Mouse (Mus musculus): Measurements from ENCODE around the gene Onecut3. TPM values are rescaled to one million over a fixed set of nuclear protein-coding genes. Genes with fewer than 3 reads are reported as not detected.
A peak's percentile ranks its signal among the peaks of the same experiment; 100 is the strongest.

Gene Onecut3
- polyA plus RNA-seq, 1 experiment from 2014 or later, result not detected

DNA sequence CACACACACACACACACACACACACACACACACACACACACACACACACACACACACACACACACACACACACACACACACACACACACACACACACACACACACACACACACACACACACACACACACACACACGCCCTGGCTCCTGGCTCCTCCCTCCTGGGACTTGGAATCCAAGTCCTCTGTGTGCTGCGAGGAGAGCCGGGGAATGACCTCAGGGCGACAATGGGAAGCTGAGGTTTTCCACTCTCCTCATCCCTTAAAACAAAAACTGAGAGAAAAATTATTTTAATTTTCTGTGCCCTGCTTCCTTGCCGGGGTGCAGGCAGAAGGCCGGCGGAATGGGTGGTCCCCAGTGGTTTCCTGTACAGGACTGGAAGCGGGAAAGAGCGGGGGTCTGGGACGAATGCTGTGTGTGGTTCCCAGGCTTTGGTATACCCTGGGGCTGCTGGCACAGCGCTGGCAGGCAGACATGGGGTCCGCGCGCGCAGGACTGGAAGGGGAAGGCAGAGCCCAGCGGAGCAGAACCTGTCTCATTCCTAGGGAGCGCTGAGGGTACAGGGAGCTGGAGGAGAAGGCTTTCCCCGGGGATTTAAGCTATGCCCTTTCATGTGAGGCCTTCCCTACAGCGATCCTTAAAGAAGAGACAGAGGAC lies 30.1 kb upstream of the Onecut3 start:
- Histone ChIP-seq H3K4me1 (replicated peaks) (no peaks in the 10 kb centered on the region), H3K9ac (no peak overlapping the region), H3K4me2 (no peak overlapping the region), H3K36me3 (replicated peaks) (no peaks in the 10 kb centered on the region), H3K27ac (replicated peaks) (no peak overlapping the region), H3K27me3 (peaks cover 93% of the 10 kb centered on the region), H3K4me3 (replicated peaks) (no peak overlapping the region), H3K9me3 (replicated peaks) (no peaks in the 10 kb centered on the region)
- ATAC-seq (ENCODE audit: insufficient read depth), result no peak
- 15% methylated on average over 19 of the region's 19 CpGs for WGBS (ENCODE audit: insufficient replicate concordance)

GRCm38 (mm10) chr10:80465066-80465465 lies 29.6 kb upstream of the Onecut3 start:
- Histone ChIP-seq H3K27me3 (peaks cover 95% of the 10 kb centered on the region), H3K27ac (replicated peaks) (no peak overlapping the region), H3K4me2 (no peak overlapping the region), H3K4me1 (replicated peaks) (no peaks in the 10 kb centered on the region), H3K4me3 (replicated peaks) (no peak overlapping the region), H3K9ac (no peak overlapping the region), H3K36me3 (replicated peaks) (no peaks in the 10 kb centered on the region), H3K9me3 (replicated peaks) (no peaks in the 10 kb centered on the region)
- ATAC-seq (ENCODE audit: insufficient read depth), result no peak
- WGBS (ENCODE audit: insufficient replicate concordance), result 49% methylated on average over 5 of the region's 5 CpGs

GRCm38 (mm10) chr10:80475290-80475959 lies 19.2 kb upstream of the Onecut3 start:
- Histone ChIP-seq H3K9ac (peak overlapping the region; percentile 52; the same call in 1 of the 2 replicates), H3K27ac (replicated peaks) (peak overlapping the region; percentile 85), H3K4me3 (replicated peaks) (peak overlapping the region; percentile 68), H3K36me3 (replicated peaks) (no peaks in the 10 kb centered on the region), H3K4me2 (peak overlapping the region; percentile 88), H3K9me3 (replicated peaks) (no peaks in the 10 kb centered on the region), H3K27me3 (peaks cover 80% of the 10 kb centered on the region), H3K4me1 (replicated peaks) (peaks cover 35% of the 10 kb centered on the region)
- 1% methylated on average over 58 of the region's 58 CpGs for WGBS (ENCODE audit: insufficient replicate concordance)
- peak; percentile 87 for ATAC-seq (ENCODE audit: insufficient read depth)

GRCm38 (mm10) chr10:80478531-80478930 lies 16.1 kb upstream of the Onecut3 start:
- H3K36me3 ChIP-seq (replicated peaks), result no peaks in the 10 kb centered on the region
- H3K4me1 ChIP-seq (replicated peaks), result peaks cover 42% of the 10 kb centered on the region
- peaks cover 78% of the 10 kb centered on the region for H3K27me3 ChIP-seq
- WGBS (ENCODE audit: insufficient replicate concordance), result 64% methylated on average over 5 of the region's 5 CpGs
- H3K4me3 ChIP-seq (replicated peaks), result no peak overlapping the region
- no peak for ATAC-seq (ENCODE audit: insufficient read depth)
- H3K9me3 ChIP-seq (replicated peaks), result no peaks in the 10 kb centered on the region
- no peak overlapping the region for H3K4me2 ChIP-seq
- no peak overlapping the region for H3K27ac ChIP-seq (replicated peaks)
- no peak overlapping the region for H3K9ac ChIP-seq

GRCm38 (mm10) chr10:80481002-80481401 lies 13.6 kb upstream of the Onecut3 start:
- Histone ChIP-seq H3K4me2 (no peak overlapping the region), H3K27ac (replicated peaks) (no peak overlapping the region), H3K9me3 (replicated peaks) (no peaks in the 10 kb centered on the region), H3K4me1 (replicated peaks) (peaks cover 23% of the 10 kb centered on the region), H3K27me3 (peaks cover 87% of the 10 kb centered on the region), H3K36me3 (replicated peaks) (no peaks in the 10 kb centered on the region), H3K4me3 (replicated peaks) (no peak overlapping the region), H3K9ac (no peak overlapping the region)
- ATAC-seq (ENCODE audit: insufficient read depth), result peak; percentile 58
- WGBS (ENCODE audit: insufficient replicate concordance), result 20% methylated on average over 5 of the region's 5 CpGs

GRCm38 (mm10) chr10:80486862-80487379 lies 7.7 kb upstream of the Onecut3 start:
- no peaks in the 10 kb centered on the region for H3K36me3 ChIP-seq (replicated peaks)
- peaks cover 95% of the 10 kb centered on the region for H3K27me3 ChIP-seq
- no peak overlapping the region for H3K27ac ChIP-seq (replicated peaks)
- no peak for ATAC-seq (ENCODE audit: insufficient read depth)
- no peaks in the 10 kb centered on the region; the same call in 1 of the 2 replicates for H3K9me3 ChIP-seq (replicated peaks)
- H3K4me2 ChIP-seq, result no peak overlapping the region
- WGBS (ENCODE audit: insufficient replicate concordance), result 53% methylated on average over 7 of the region's 7 CpGs
- H3K4me3 ChIP-seq (replicated peaks), result no peak overlapping the region
- no peak overlapping the region for H3K9ac ChIP-seq
- H3K4me1 ChIP-seq (replicated peaks), result no peaks in the 10 kb centered on the region

DNA sequence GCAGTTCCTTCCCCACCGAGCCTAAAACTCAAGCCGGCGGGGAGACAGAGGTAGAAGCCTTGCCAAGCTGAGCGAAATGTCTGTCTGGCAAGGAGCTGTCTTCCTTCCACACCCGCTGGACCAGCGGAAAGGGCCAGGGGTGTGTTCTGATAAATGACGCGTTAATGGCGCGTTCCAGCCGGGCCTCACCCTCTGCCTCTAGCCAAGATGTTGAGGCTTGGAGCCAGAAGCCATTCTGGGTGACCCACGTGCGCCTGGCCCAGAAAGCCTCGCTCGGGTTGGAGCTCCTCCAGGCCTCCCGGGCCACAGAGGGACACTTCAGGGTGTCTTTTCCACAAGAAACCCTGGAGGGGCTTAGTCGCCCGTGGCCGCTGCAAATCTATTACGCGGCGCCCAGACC lies 4.6 kb upstream of the Onecut3 start:
- H3K9ac ChIP-seq, result no peak overlapping the region
- H3K27me3 ChIP-seq, result peaks cover 97% of the 10 kb centered on the region
- H3K36me3 ChIP-seq (replicated peaks), result no peaks in the 10 kb centered on the region
- peaks cover 8% of the 10 kb centered on the region for H3K4me1 ChIP-seq (replicated peaks)
- WGBS (ENCODE audit: insufficient replicate concordance), result 2% methylated on average over 22 of the region's 22 CpGs
- ATAC-seq (ENCODE audit: insufficient read depth), result no peak
- no peaks in the 10 kb centered on the region; the same call in 1 of the 2 replicates for H3K9me3 ChIP-seq (replicated peaks)
- no peak overlapping the region for H3K27ac ChIP-seq (replicated peaks)
- H3K4me3 ChIP-seq (replicated peaks), result no peak overlapping the region
- no peak overlapping the region for H3K4me2 ChIP-seq

GRCm38 (mm10) chr10:80495901-80496300 lies 1.3 kb downstream of the Onecut3 start:
- H3K4me1 ChIP-seq (replicated peaks), result peaks cover 22% of the 10 kb centered on the region
- no peaks in the 10 kb centered on the region for H3K36me3 ChIP-seq (replicated peaks)
- peaks cover 100% of the 10 kb centered on the region for H3K27me3 ChIP-seq
- no peak for ATAC-seq (ENCODE audit: insufficient read depth)
- H3K9me3 ChIP-seq (replicated peaks), result no peaks in the 10 kb centered on the region
- H3K27ac ChIP-seq (replicated peaks), result no peak overlapping the region
- under 1% methylated on average over 35 of the region's 35 CpGs for WGBS (ENCODE audit: insufficient replicate concordance)
- H3K4me3 ChIP-seq (replicated peaks), result peak overlapping the region; percentile 26; the same call in 1 of the 2 replicates
- H3K9ac ChIP-seq, result no peak overlapping the region
- peak overlapping the region; percentile 58 for H3K4me2 ChIP-seq

DNA sequence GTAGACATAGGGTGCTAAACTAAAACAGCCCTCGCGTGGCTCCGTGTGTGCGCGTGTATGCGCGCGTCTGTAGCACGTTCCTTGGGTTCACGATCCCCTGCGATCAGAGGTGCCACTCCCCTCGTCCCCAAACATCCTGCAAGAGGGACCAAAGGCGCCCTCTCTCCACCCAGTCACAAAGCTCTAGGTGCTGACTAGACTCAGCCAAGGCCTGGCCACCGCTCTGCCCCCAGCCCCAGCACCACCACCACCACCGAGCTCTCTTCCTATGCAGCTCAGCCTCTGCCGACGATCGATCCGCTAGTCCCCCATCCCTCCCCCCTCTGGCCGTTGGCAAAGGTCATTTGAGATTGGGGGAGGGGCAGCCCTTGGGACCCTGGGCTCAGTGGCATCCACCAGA lies 1.8 kb downstream of the Onecut3 start:
- Histone ChIP-seq H3K4me1 (replicated peaks) (peaks cover 22% of the 10 kb centered on the region), H3K27ac (replicated peaks) (no peak overlapping the region), H3K4me2 (peak overlapping the region; percentile 58), H3K4me3 (replicated peaks) (no peak overlapping the region), H3K36me3 (replicated peaks) (no peaks in the 10 kb centered on the region), H3K9me3 (replicated peaks) (no peaks in the 10 kb centered on the region), H3K9ac (no peak overlapping the region), H3K27me3 (peaks cover 100% of the 10 kb centered on the region)
- ATAC-seq (ENCODE audit: insufficient read depth), result no peak
- WGBS (ENCODE audit: insufficient replicate concordance), result 2% methylated on average over 20 of the region's 20 CpGs

DNA sequence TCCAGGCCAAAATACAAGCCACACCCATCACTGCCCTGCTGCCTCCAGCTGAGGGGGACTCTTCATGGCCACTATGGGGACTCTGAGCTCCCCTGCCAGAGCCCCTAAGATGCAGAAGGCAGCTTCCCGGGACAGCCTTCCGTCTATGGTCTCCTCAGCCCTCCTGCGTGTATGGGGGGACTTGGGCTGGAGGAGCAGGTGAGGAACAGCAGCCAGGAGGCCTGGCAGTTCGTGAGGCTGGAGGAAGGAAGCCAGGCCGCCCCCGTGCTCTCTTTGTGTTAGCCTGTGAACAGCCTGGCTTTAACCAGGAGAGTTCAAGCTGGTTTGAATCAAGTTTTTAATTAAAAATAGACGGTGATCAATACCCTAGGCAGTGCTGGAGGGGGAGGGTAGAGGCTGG lies 7.7 kb downstream of the Onecut3 start:
- Histone ChIP-seq H3K4me2 (no peak overlapping the region), H3K27me3 (peaks cover 98% of the 10 kb centered on the region), H3K4me1 (replicated peaks) (peaks cover 14% of the 10 kb centered on the region), H3K9me3 (replicated peaks) (no peaks in the 10 kb centered on the region), H3K27ac (replicated peaks) (no peak overlapping the region), H3K4me3 (replicated peaks) (no peak overlapping the region), H3K9ac (no peak overlapping the region), H3K36me3 (replicated peaks) (no peaks in the 10 kb centered on the region)
- WGBS (ENCODE audit: insufficient replicate concordance), result 4% methylated on average over 7 of the region's 7 CpGs
- ATAC-seq (ENCODE audit: insufficient read depth), result no peak

- no peak overlapping the region for H3K27ac ChIP-seq (replicated peaks)
- H3K9ac ChIP-seq, result no peak overlapping the region
- peaks cover 15% of the 10 kb centered on the region for H3K4me1 ChIP-seq (replicated peaks)
- H3K27me3 ChIP-seq, result peaks cover 98% of the 10 kb centered on the region
- no peak for ATAC-seq (ENCODE audit: insufficient read depth)
- H3K36me3 ChIP-seq (replicated peaks), result no peaks in the 10 kb centered on the region
- no peaks in the 10 kb centered on the region for H3K9me3 ChIP-seq (replicated peaks)
- H3K4me3 ChIP-seq (replicated peaks), result no peak overlapping the region
- WGBS (ENCODE audit: insufficient replicate concordance), result 6% methylated on average over 22 of the region's 22 CpGs
- H3K4me2 ChIP-seq, result no peak overlapping the region
Observed at GRCm38 (mm10) chr10:80502819-80503314, 8.2 kb downstream of the Onecut3 start.
